Mouse (Mus musculus): ENCODE data around the gene Fitm2. TPM values are rescaled to one million over a fixed set of nuclear protein-coding genes. Genes with fewer than 3 reads are reported as not detected.

Fitm2 gene
- 75.2 TPM for polyA plus RNA-seq (2014; fragmentation: Illumina TruSeq; extraction: RNeasy Lipid Tissue Mini Kit (QIAGEN cat#74804); ENCODE audit: low read depth, low replicate concordance)

GRCm38 (mm10) chr2:163472466-163472851 is at the start of gene Fitm2:
Fitm2 (minus strand) TSS chr2:163472629.

GRCm38 (mm10) chr2:163506300-163507004 is 34.0 kb upstream of the Fitm2 start, which contains the start of gene Hnf4a:
Hnf4a (plus strand) TSS chr2:163506808.

GRCm38 (mm10) chr2:163492018-163492417 is 19.6 kb upstream of the Fitm2 start, which contains the start of gene R3hdml:
R3hdml (plus strand) TSS chr2:163492318.

DNA sequence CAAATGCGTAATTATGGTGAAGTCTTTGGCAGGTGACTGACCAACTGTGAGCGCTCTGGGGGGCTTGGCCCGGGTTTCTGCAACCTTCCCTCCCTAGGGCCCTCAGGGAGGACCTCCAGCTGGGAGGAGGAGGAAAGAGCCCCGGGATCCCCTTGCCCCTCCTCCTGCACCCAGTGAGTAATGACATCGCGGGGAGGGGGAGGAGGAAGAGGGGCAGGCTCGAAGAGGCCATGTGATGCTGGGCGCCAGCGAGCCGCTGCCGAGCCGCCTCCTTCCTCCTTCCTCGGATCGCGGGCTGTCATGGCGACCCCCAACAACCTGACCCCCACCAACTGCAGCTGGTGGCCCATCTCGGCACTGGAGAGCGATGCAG is 34.2 kb downstream of the Fitm2 start, which contains the start of gene Gdap1l1:
TSS of gene Gdap1l1 (plus strand) at position 231 of the 373 bp plus-strand sequence.

GRCm38 (mm10) chr2:163424597-163424996 is 47.8 kb downstream of the Fitm2 start, which contains the start of gene Oser1:
Oser1 (minus strand) TSS chr2:163424697.

Other genes with a start within 250 kb of the Fitm2 start
- not detected for gene Jph2, start 74.6 kb downstream of the Fitm2 start, polyA plus RNA-seq (2014; fragmentation: Illumina TruSeq; extraction: RNeasy Lipid Tissue Mini Kit (QIAGEN cat#74804); ENCODE audit: low read depth, low replicate concordance)
- 51.5 TPM for gene Oser1, start 47.9 kb downstream of the Fitm2 start, polyA plus RNA-seq (2014; fragmentation: Illumina TruSeq; extraction: RNeasy Lipid Tissue Mini Kit (QIAGEN cat#74804); ENCODE audit: low read depth, low replicate concordance)
- not detected for gene Gdap1l1, start 34.2 kb downstream of the Fitm2 start, polyA plus RNA-seq (2014; fragmentation: Illumina TruSeq; extraction: RNeasy Lipid Tissue Mini Kit (QIAGEN cat#74804); ENCODE audit: low read depth, low replicate concordance)
- gene R3hdml, start 19.7 kb upstream of the Fitm2 start, polyA plus RNA-seq (2014; fragmentation: Illumina TruSeq; extraction: RNeasy Lipid Tissue Mini Kit (QIAGEN cat#74804); ENCODE audit: low read depth, low replicate concordance): not detected
- gene Hnf4a, start 34.2 kb upstream of the Fitm2 start, polyA plus RNA-seq (2014; fragmentation: Illumina TruSeq; extraction: RNeasy Lipid Tissue Mini Kit (QIAGEN cat#74804); ENCODE audit: low read depth, low replicate concordance): not detected
- gene Ttpal, start 129.7 kb upstream of the Fitm2 start, polyA plus RNA-seq (2014; fragmentation: Illumina TruSeq; extraction: RNeasy Lipid Tissue Mini Kit (QIAGEN cat#74804); ENCODE audit: low read depth, low replicate concordance): 35.2 TPM
- 1,406 TPM for gene Serinc3, start 172.5 kb upstream of the Fitm2 start, polyA plus RNA-seq (2014; fragmentation: Illumina TruSeq; extraction: RNeasy Lipid Tissue Mini Kit (QIAGEN cat#74804); ENCODE audit: low read depth, low replicate concordance)
- gene Pkig, start 185.8 kb upstream of the Fitm2 start, polyA plus RNA-seq (2014; fragmentation: Illumina TruSeq; extraction: RNeasy Lipid Tissue Mini Kit (QIAGEN cat#74804); ENCODE audit: low read depth, low replicate concordance): 27.9 TPM

All from adrenal gland, adult 10 weeks (tissue).